Mouse (Mus musculus) stomach, postnatal 0 days (tissue): Measurements from ENCODE around the gene Stag3.

Source experiments
- CTCF ChIP-seq: IDR thresholded peaks from 2 replicates; pipeline ENCODE4 v1.5.1; 2016; ENCODE audit warnings: antibody characterized with exemption, low read depth, mild to moderate bottlenecking, moderate library complexity
- EP300 ChIP-seq: optimal IDR thresholded peaks from 2 replicates; pipeline ENCODE3; 2016; ENCODE audit warnings: antibody characterized with exemption

DNA sequence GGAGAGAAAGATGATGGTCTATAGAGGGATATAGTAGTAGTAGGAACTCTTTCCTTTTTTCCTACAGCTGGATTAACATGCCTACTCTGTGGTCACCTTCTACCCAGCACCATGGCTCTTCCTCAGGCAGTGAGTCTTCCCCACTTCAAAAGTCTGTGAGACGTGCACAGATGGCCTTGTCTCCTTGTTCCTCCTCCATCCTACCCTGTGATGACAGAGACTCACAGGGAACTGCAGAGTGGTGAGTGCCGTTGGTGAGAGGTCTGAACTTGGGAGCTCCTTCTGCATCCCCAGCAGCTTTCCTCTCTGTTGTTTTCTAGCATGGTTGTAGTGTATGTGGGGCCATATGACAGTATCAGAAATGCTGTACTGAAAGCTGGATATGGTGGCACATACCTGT, 1.8 kb downstream of the Stag3 start:
- TF ChIP-seq CTCF (no peak), EP300 (no peak)
